Mouse (Mus musculus) adrenal gland, postnatal 14 days (tissue): ENCODE results near the gene Vim. TPM values are rescaled to one million over a fixed set of nuclear protein-coding genes. Genes with fewer than 3 reads are reported as not detected.

ENCODE experiments used
- DNase-seq: peaks from one replicate; pipeline ENCODE4 v3.0.0; 2021; ENCODE audit warnings: mixed read lengths
- long read RNA-seq, 2 experiments: library from polyadenylated mRNA; stranded (forward); transcript quantifications; one replicate each; pipeline ENCODE4 v2.0.0; 2021
- total RNA-seq: library from RNA; stranded (reverse); gene quantifications from 2 replicates; pipeline ENCODE4 v1.2.3, GENCODE M21; 2021

Vim gene
- total RNA-seq, result 281 and 438 TPM in 2 replicates
- long read RNA-seq, experiment 1, transcript Vim-201 (9 exons, 2,193 nt), result major isoform, 111 of 118 reads
- long read RNA-seq, experiment 1, partial matches to known transcripts, result 6 of 118 reads
- long read RNA-seq, experiment 1, other reads (novel, unspliced or antisense), result 0 of 118 reads
- long read RNA-seq, experiment 2, transcript Vim-201 (9 exons, 2,193 nt), result major isoform, 87 of 102 reads
- long read RNA-seq, experiment 2, partial matches to known transcripts, result 7 of 102 reads
- long read RNA-seq, experiment 2, other reads (novel, unspliced or antisense), result 5 of 102 reads

DNA sequence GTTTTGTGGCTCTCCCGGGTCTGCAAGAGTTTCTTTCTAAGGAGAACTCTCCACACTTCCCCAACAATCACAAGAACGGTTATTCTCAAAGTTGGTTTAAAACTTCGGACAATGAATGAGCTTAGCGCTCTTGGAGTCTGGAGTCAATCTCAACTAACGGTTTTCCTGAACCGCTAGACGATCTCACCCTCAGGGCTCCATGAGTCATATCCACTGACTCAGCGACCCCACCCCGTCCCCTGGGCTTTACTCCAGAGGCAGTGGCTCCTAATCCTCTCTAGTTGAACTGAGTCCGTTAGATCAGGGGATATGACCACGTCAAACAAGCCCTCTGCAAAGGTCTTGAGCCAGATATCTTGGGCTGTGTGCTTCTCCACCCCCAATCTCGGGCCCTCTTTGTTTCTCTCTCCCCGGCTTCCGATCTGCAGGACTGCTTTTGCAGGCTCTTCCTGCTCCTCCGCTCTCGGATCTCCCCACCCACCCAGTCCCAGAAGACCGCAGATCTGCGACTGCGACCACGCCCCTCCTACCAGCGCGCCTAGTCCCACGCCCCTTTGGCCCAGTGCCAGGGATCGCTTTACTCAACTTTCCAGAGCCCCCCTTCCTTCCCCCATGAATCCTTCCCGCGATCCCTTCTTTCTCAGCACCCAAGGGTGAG lies at the start of gene Vim:
Gene Vim (plus strand): TSS at position 520 of the 658 bp plus-strand sequence.
- peak; percentile 91 for DNase-seq

DNA sequence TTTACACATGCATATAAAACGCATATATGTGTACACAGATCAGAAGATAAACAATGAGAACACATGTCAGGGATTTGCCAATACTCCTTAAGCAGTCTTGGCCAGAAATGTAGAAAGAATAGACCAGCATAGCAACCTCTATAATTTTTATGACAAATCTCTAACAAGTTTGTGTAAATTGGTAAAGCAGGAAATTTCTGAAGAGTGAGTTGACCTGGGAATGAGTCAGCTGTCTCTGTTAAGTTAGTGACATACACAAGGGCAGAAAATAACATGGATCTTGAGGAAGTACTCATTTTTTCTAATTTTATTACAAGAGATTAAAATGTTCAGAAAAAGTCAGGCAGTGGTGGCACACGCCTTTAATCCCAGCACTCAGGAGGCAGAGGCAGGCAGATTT lies 47.5 kb upstream of the Vim start:
- no peak for DNase-seq

DNA sequence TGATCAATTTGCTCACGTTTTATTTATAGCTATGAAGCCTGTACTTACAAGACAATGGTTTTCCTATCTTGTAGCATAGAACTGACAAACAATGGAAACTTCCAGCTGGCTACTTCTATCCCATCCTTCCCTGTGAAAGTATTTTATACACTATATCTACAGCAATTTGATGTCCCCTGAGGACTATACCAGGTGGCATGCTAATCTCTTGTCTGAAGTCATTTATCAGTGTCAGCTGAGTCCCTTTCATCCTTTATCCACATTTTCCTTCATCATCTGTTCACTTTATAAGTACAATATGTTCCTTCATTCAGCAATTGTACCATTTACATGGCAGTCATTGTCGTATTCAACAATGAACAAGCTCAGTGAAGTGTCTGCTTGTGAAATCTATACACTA lies 46.6 kb upstream of the Vim start:
- no peak for DNase-seq

DNA sequence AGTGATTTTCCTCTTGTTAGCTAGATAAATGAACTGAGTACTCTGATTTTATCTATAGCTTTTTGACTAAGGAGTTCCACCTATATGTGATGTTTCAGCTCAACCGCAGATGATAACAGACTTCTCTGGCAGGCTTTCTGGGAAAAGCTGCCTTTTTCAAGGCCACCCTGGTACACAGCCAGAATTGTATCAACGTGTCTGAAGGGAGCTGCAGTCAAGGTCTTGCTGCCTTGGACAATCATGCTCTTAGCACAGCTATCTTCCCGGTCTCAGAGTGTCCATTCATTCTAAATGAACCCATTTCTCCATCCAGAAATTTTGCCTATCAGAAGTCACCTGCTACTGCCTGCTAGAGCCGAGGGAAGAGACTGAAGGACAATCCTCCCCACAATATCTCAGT lies 46.2 kb upstream of the Vim start:
- peak; percentile 72 for DNase-seq

GRCm38 (mm10) chr2:13529253-13529933 lies 44.3 kb upstream of the Vim start:
- no peak for DNase-seq

- no peak for DNase-seq
These were observed 43.1 kb upstream of the Vim start for GRCm38 (mm10) chr2:13530639-13531038.

- DNase-seq, result no peak
These were observed 37.0 kb upstream of the Vim start for GRCm38 (mm10) chr2:13536747-13537146.

DNA sequence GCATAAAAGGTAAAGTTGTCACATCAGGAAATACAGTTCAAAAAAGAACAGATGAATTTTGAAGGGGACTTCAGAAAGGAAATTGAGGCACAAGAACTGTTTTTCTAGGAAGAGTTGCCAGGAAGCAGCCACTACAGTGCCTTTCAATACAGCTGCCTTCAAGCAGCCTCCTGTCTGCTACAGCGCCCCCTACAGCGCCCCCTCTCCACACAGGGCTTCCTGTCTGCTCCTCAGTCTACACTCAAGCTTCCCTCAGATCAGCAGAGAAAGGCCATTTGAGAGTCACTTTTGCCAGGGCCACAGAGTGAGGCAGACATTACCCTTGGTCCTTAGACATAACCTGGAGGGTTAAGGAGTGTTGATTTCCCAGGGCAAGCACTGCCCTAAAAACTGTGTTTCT lies 36.0 kb upstream of the Vim start:
- DNase-seq, result peak; percentile 41

GRCm38 (mm10) chr2:13538258-13538657 lies 35.5 kb upstream of the Vim start:
- DNase-seq, result no peak

- no peak for DNase-seq
These were observed 34.9 kb upstream of the Vim start for GRCm38 (mm10) chr2:13538704-13539377.

GRCm38 (mm10) chr2:13539860-13540259 lies 33.9 kb upstream of the Vim start:
- no peak for DNase-seq

DNA sequence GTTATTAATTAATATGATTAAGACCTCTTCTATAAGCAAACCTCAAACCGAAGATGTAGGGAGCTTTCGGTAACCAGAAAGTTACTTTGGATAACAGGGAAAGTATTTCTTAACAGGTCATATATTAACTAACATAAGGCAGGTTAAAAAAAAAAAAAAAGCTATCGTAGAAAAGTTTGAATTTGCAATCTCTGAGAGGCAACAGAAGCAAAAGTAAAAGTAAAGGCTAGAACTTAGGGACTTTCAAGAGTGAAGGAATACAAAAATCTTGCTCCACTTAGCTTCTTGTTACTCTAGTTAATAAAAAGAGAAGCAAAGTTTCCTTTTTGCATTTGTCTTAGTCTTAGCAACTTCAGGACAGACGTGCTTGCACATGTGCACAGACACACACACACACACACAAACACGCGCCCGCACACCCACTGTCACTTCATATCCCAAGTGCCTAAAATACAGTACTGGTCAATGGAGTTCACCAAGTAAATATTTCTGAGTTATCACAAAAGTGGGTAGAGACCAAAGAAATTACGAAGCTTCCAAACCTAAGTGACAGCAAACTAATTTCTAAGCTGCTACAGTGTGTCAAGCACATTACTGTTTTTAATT lies 30.1 kb upstream of the Vim start:
- no peak for DNase-seq

GRCm38 (mm10) chr2:13544193-13544824 lies 29.4 kb upstream of the Vim start, which contains the start of gene Trdmt1:
TSS of gene Trdmt1 (minus strand) at chr2:13544668.
- peak; percentile 93 for DNase-seq

DNA sequence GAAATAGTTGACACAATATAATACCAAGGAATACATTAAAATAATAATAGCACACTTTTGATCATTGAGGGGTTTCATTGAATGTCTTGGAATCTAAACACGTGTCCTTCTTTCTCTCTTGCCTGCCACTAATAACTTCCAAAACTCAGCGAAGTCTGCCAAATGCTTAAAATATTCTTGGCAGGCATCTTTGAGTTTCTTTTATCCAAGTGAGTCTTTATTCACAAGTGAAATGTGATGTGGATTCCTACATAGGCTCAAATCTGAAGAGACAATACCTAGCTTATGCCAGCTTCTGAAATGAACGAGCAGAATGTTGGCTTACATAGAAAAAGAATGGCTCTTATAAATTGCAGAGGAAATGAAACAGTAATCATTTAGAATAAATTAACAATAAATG lies 25.0 kb upstream of the Vim start:
- no peak for DNase-seq

DNA sequence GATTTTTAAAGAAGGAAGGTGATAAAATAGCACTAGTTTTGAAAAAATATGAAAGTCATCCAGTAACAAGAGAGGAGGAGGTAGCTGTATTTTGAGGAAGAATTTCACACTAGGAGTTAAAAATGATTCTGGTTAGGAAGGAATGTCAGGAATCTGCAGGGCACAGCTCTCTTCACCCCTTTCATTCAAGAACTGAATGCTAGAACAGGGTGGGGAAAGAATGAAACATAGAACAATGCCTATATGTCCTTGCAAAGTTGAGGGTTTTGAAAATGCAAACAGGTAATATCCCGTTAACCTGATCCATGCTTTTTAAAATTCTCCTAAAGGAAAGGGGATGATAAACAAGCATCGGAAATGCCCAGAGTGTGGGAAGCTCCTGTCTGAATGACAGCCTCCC lies 19.8 kb upstream of the Vim start:
- no peak for DNase-seq

GRCm38 (mm10) chr2:13556239-13556638 lies 17.5 kb upstream of the Vim start:
- no peak for DNase-seq

- no peak for DNase-seq
These were observed 16.3 kb upstream of the Vim start for GRCm38 (mm10) chr2:13557145-13558030.

DNA sequence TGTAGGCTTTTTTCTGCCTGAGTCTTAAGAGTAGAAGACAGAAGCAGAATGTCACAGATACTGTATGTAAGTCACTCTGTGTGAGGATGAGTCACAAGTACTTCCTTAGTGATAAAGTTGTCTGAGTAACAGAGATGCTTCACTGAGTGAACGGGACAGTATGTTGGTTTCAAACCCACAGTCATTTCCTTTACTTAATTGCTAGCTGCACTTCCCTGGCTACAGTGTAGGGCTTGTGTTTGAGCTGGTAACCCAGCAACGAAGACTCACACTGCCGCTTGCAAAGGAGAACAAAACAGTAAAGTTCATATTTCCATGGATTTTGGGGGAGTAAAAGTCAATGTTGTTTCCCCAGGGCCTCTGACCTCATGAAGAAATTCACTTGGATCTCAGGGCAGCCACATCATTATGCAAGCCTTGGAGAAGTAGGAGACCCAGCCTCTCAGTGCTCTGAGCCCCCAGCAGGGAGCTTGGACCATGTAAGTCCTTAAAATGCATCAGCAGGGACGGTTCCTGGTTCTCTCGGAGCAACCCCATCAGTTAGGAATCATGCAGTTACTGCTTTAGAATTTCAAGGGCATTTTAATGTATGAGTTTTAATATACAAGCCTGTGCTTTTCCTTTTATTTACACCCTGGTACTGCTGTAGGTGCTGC lies 15.0 kb upstream of the Vim start:
- peak; percentile 17 for DNase-seq

DNA sequence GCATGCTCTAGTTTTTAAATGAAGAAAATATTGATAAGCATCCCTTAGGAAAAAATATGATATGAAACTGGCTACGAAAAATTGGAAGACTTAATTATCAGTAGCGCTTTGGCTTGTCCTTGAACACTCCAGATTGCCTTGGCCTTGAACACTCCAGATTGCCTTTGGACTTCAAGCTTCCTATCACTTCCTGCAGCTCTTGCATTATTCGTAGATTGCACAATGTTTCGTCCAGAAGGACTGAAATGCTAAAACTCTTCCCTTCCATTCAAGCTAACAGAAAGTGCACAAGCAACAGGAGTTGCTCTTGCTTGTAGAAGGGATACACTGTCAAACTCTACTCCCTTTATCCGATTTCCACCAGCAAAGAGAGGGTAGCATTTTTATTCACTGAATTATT lies 14.4 kb upstream of the Vim start:
- DNase-seq, result no peak

- DNase-seq, result no peak
These were observed 14.0 kb upstream of the Vim start for GRCm38 (mm10) chr2:13559729-13560128.
